In the genomic region with DNA sequence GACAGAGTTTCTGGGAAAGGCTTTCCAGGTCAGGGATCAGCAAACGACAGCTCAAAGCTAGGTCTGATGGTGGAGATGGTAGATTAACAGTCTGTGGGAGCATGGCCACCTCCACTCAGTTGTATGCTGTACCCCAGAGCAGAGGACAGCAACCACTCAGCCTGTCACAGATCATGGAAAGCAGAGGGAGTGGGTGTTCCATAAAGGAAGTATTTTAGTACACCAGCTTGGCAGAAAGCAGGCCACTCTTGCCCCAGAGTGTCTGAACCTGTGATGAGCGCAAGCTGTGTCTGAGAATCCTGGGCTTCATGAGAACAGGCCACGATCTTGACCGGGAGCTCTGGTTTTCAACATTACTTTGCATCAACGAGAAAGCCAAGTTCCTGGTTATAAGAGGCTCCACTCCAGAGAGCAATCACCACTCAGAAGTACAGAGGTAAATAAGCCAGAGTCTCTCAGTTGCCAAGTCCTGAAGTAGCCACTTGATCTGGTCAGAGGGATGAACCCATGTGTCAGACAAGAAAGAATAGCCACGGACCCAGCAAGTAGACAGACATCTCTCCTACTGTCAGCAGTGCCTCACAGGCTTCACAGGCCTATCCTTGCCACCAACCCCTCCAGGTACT, we compare ENCODE assay signal across 22 mouse cellular contexts.
DNase-seq lines count a peak whose midpoint lies in the region; ATAC-seq and TF ChIP-seq lines count a peak whose summit lies in the region.
"Had no signal": no experiment of that assay in that cellular context is flagged by ENCODE, and none has a peak within 500 bp of the region (broad histone marks: within the 10 kb centered on the region; RNA-seq: fewer than 3 reads in every experiment).

No protein-coding gene starts in this region.

- H3K9ac ChIP-seq in kidney, embryonic 14.5 days (ENCODE audit: low read depth, low read length) = no peak overlapping the region
- H3K9ac ChIP-seq: embryonic facial prominence, embryonic 15.5 days; heart, embryonic 13.5 days; hindbrain, embryonic 14.5 days had no signal

- no peaks in the 10 kb centered on the region for H3K27me3 ChIP-seq in kidney, embryonic 14.5 days (ENCODE audit: control insufficient read depth, insufficient read depth, low read length)
- H3K27me3 ChIP-seq: embryonic facial prominence, embryonic 15.5 days; heart, embryonic 13.5 days had no signal

- no peak overlapping the region for H3K4me2 ChIP-seq in kidney, embryonic 14.5 days (replicated peaks; ENCODE audit: low read depth, low read length)
- H3K4me2 ChIP-seq: embryonic facial prominence, embryonic 15.5 days; heart, embryonic 13.5 days; hindbrain, embryonic 14.5 days had no signal

- 57% methylated on average over 6 of the region's 6 CpGs for WGBS in lung, adult 2 months
- WGBS in kidney, embryonic 14.5 days = 80% methylated on average over 6 of the region's 6 CpGs

- no peak for TF ChIP-seq POLR2A in lung, adult 2 months (IDR thresholded peaks at IDR 0.05; ENCODE audit: borderline replicate concordance, extremely low read depth, low read depth, low read length)

- intact Hi-C loops in heart, postnatal 25 days (cut with DNase I) = no loop called here

- no peak for TF ChIP-seq CTCF in lung, adult 2 months (IDR thresholded peaks at IDR 0.05; ENCODE audit: insufficient read depth, low read length)

- H3K36me3 ChIP-seq in kidney, embryonic 14.5 days (ENCODE audit: control insufficient read depth, insufficient read depth, low read length) = no peaks in the 10 kb centered on the region
- H3K36me3 ChIP-seq: embryonic facial prominence, embryonic 15.5 days; forebrain, embryonic 10.5 days; heart, embryonic 13.5 days; hindbrain, embryonic 10.5 days had no signal

- DNase-seq in heart, adult 18-20 months = peak; percentile 9 to 18
- DNase-seq in heart, postnatal 25 days (ENCODE audit: low spot score) = no peak
- DNase-seq in lung, adult 2 months = peak; percentile 30
- DNase-seq in lung, postnatal 10 days = no peak
- DNase-seq in lung, postnatal 14 days = peak; percentile 2
- DNase-seq in cerebellum, adult 8-10 months = no peak
- DNase-seq: adrenal gland, adult 2 months; adrenal gland, postnatal 25 days; cerebellum, adult 2 months; cerebellum, postnatal 14 days; embryo, embryonic 11 days; gastrocnemius, adult 2 months; gastrocnemius, postnatal 25 days had no signal

- no peak for ATAC-seq in kidney, embryonic 14.5 days (ENCODE audit: low FRiP score, low TSS enrichment)
- ATAC-seq: forebrain, embryonic 16.5 days; intestine, embryonic 16.5 days had no signal

- no peak overlapping the region for H3K4me3 ChIP-seq in lung, adult 2 months (replicated peaks; ENCODE audit: extremely low read depth, low read depth, low read length)
- H3K4me3 ChIP-seq in kidney, embryonic 14.5 days (ENCODE audit: low read length) = no peak overlapping the region
- H3K4me3 ChIP-seq: embryonic facial prominence, embryonic 15.5 days; erythroblast, embryonic 14.5 days; forebrain, embryonic 10.5 days; gastrocnemius, adult 2 months; heart, embryonic 13.5 days; hindbrain, embryonic 10.5 days had no signal

- H3K27ac ChIP-seq in kidney, embryonic 14.5 days (ENCODE audit: low read depth, low read length) = no peak overlapping the region
- H3K27ac ChIP-seq: embryonic facial prominence, embryonic 15.5 days; forebrain, embryonic 10.5 days; gastrocnemius, adult 2 months; heart, embryonic 13.5 days; hindbrain, embryonic 10.5 days; hindbrain, embryonic 14.5 days had no signal

- H3K4me1 ChIP-seq in lung, adult 2 months (ENCODE audit: control insufficient read depth, insufficient read depth, low read length) = no peaks in the 10 kb centered on the region
- no peaks in the 10 kb centered on the region for H3K4me1 ChIP-seq in kidney, embryonic 14.5 days (ENCODE audit: control insufficient read depth, insufficient read depth, low read length)
- H3K4me1 ChIP-seq: embryonic facial prominence, embryonic 15.5 days had no signal

- no peaks in the 10 kb centered on the region for H3K9me3 ChIP-seq in kidney, embryonic 14.5 days (ENCODE audit: control insufficient read depth, low read length)
- H3K9me3 ChIP-seq: embryonic facial prominence, embryonic 15.5 days; forebrain, embryonic 10.5 days; heart, embryonic 13.5 days; hindbrain, embryonic 10.5 days had no signal

Comparison
In these comparisons a context has a peak if more than half of its experiments do, and no peak if none do; other contexts are left out.
1. DNase-seq: peak in heart, adult 18-20 months (2 of 2), lung, adult 2 months (single experiment) and lung, postnatal 14 days (single experiment); none in heart, postnatal 25 days (single experiment), lung, postnatal 10 days (single experiment) and cerebellum, adult 8-10 months (single experiment).